Mouse (Mus musculus): ENCODE results near the gene D630003M21Rik.

DNA sequence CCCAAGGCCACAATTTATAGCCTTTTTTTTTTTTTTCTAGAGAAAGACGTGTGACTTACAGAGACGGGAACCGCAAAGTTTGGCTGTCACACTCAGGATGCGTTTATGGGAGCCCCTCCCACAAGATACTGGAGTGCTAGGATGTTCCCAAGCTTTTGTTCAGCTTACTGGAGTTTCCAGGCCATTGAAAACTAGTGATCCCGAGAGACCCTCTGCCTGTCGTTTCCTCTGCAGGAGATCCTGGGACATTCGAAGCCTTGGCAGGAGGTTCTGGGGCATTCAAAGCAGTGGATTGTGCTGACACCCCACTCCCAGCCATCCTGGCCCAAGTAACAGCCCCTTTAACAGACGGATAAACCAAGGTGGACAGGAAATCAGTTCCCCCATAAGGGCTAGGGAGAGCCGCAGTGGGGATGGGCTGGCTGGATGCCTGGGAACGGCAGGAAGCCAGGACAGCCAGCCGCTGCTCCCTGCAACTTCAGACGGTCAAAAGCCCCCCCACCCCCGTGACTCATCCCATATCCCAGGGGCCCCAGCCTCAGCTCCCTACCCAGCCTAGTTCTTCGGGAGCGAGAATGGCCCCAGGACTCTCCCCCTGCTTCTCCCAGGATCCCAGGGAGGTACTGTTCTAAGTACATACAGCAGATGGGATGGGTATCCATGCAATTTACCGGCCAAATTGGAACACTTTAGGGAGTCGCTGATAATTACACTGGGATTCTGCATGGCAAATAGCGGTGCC, 49.5 kb downstream of the D630003M21Rik start:
- TF ChIP-seq CTCF (IDR thresholded peaks at IDR 0.05; ENCODE audit: borderline replicate concordance, extremely low read depth, insufficient read depth, insufficient read length): no peak
- TF ChIP-seq POLR2A (IDR thresholded peaks at IDR 0.05; ENCODE audit: borderline replicate concordance, extremely low read depth, insufficient read depth, insufficient read length, poor library complexity, severe bottlenecking): no peak
